Mouse (Mus musculus) gastrocnemius, adult 8-10 months (tissue): ENCODE data around the gene Pld3. TPM values are rescaled to one million over a fixed set of nuclear protein-coding genes. Genes with fewer than 3 reads are reported as not detected.

ENCODE experiments used
- DNase-seq, 2 experiments: peaks; one replicate each; pipeline ENCODE4 v3.0.0; 2022; ENCODE audit warnings: low spot score in 2 of 2
- total RNA-seq, 4 experiments: library from RNA; stranded (reverse); gene quantifications; 2 replicates each; pipeline ENCODE4 v1.2.4; 2022

The Pld3 gene
- total RNA-seq, 4 experiments from 2014 or later, result 14.0 to 15.3 (median 14.9) TPM

DNA sequence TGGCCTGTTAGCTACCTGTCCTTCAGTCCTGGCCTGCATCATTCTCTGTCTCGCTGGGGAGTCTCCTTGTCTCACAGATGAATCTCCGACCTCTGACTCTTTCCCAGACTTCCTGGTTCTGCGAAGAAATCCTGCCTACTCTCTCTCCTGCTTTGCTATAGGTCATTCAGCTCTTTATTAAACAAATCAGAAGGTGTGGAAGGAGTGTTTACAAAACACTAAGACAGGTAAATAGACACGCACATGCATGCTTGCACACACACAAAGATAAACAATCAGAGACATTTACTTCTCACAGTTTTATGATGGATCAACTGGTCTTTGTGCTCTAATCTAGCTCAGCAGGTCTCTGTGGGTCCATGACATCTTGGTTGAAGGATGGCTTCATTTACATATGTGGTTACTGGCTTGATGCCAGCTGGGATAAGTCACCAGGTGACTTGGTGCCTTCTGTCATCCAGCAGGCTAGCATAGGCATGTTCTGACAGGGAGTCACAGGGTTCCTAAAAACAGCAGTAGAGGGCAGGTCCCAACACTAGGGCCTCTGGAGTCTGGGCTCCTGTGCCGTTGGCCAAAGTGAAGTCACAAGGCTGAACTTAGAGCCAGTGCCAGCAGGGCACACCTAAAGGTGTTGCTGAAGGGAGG, 16.7 kb upstream of the Pld3 start:
- DNase-seq, result no peak

DNA sequence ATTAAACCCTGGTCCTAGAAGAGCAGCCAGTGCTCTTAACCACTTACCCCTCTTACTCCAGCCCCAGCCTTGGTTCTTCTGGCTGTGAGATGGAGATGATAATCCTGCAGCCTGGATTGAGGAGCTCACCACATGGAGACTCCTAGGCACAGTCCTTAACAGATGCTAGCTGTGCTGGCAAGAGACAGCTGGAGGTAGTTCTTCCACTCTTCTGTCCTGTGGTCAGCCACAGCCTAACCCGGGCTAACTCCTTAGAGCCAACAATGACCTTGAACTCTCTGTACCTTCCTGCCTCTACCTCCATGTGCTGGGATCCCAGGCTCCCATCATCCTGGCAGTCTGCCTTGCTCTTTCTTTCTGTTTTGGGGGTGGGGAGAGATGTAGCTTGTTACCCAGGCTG, 8.0 kb upstream of the Pld3 start:
- no peak for DNase-seq

DNA sequence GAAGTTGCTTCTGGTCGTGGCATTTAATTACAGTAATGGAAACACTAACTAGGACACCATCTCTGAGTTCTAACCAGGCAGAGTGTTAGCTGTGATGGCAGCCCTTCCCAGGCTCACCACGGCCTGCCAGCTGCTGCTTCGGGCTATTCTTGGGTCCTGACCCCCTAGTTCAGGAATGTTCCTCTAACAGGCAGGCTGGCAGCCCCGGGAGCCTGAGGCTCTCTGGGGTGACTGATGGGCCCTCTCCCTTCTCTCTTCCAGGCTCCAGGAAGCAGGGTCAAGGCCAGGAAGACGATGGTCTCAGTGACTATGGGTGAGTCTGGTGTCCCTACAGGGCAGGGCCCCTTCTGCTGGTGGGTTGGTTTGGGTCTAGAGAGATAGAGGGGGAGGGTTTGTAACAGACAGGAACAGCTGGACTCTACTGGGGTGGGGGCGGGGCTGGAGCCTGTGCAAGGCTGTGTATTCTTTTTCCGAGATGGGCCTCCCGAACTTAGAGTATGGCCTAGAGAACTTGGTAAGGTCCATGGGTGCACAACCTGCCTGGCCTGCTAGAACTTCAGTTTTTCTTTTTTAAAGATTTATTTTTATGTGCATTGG, 7.4 kb upstream of the Pld3 start:
- peak; percentile 69 to 84 for DNase-seq

GRCm38 (mm10) chr7:27552070-27552469, 948 bp downstream of the Pld3 start:
- DNase-seq, result no peak

DNA sequence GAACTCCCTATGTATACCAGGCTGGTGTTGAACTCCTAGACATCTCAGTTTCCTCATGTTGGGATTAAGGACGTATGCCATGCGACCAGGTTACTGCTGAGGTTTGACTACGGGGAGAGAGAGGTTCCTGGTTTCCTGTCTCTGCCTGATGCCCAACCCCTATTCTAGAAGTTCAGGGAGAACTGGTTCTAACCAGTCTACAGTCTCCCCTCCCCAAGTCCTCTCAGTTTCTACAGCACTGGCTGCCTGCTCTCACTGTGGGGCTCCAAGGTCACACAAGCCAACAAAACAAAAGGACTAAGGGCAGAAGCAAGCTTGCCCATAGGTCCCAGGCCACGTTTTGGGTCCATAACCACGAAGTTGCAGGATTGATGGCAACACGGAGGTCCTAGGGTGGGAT, 3.4 kb downstream of the Pld3 start:
- no peak for DNase-seq

DNA sequence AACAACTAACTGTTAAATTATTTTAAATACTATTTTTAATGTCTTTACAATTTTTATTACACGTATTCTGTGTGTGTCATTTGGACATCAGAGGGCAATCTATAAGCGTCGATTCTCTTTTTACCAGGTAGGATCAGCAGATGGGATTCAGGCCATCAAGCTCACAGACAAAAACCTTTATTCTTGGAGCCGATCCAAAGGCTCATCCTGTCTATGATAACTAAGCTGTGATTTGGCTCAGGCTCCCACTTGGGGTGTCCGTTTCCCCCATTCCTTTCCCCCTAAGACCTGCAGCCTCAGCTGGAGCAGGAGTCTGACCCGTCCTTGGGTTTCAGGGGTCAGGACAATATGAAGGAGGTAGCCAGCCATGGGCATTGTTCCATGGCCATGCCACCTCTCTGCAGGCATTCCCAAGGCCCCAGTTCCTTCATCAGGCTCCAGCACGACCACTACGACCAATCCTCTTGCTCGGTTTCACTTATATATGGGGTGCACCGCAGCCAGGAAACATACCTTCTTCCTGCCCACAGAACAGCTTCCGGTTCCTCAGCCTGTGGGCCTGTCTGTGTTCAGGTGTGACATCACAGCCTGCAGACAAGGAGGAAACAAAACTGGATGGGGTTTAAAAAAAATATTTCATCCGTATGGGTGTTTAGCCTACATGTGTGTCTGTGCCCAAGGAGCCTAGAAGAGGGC, 8.2 kb downstream of the Pld3 start:
- DNase-seq, result no peak

GRCm38 (mm10) chr7:27543851-27544250, 9.2 kb downstream of the Pld3 start:
- no peak for DNase-seq

DNA sequence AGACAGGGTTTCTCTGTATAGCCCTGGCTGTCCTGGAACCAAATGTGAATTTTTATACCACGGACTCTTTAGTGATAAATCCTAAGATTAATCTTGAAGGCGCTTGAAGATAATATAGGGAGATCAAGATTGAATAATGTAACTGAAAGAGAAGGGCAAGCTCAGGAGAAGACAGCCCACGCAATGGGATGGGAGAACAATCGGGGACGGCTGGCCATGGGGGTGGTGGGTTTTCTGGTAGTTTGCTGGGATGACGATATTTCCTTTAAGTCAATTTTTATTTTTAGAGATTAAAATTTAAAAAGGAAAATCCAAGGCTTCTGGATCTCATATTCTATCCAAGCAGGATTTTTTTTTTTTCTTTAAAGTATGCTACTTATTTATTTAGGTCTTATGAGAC, 10.0 kb downstream of the Pld3 start:
- no peak for DNase-seq

DNA sequence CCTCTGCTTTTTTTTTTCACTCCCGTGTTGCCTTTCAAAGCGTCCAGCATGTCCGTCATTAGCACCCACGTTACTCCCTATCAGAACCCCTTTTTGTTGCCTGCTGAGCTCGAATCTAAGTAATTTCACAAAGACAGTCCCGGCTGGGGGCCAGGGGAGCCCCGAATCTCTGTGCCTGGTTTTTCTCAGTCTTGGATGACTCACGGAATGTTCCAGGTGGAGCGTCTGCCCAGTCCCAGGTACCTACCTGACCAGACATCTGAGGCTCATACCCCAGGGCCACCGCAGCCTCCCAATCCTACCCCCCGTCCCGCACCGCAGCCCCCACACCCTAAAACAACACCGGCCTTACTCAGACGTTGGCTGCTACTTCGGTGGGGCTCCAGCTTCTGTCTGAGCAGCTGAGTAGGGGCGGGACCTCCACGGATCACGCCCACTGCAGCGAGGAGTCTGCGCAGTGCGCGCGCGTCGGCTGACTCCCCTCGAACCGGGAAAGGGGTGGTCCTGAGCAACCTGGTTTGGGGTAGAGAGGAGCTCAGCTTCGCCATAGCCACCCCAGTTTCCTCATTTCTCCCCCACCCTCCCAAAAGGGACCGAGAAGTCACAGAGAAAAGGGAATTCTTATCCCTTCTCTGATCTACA, 10.5 kb downstream of the Pld3 start:
- DNase-seq, result peak; percentile 48 to 66

DNA sequence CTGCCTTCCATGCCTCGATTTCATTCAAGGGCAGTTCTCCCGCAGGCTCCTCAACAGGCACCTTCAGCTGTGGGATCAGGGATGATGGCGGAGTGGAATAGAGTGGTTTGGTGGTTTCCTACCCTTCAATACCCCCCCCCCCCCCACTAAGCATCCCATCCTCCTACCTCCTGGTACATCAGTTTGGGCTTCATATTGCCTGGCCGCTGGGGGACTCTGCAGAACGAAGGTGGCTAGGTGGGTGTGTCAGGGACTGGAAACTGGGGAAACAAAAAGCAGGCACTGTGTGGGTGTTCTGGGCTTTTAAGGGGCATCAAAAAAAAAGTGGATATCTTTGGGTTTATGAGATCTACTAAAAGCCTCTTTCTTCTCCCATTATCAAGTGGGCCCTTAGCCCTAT, 11.1 kb downstream of the Pld3 start:
- DNase-seq, result no peak

DNA sequence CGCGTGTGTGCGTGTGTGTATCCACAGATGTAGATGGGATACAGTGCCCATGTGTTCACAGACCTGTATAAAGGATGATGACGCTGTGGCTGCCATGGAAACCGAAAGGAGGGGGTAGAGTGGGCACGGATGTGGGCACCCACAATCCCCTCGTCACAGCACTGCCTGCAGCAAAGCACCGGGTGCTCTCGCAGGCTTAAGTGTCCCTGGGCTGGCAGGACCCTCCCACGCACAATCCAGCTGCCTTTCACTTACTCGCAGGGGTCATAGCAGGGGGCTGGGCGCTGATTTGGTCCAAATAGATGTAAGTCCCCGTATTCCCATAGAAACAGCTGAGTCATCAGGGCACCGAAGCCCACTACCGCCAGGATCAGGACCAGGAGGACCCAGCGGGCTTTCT, 11.6 kb downstream of the Pld3 start:
- DNase-seq, result no peak

DNA sequence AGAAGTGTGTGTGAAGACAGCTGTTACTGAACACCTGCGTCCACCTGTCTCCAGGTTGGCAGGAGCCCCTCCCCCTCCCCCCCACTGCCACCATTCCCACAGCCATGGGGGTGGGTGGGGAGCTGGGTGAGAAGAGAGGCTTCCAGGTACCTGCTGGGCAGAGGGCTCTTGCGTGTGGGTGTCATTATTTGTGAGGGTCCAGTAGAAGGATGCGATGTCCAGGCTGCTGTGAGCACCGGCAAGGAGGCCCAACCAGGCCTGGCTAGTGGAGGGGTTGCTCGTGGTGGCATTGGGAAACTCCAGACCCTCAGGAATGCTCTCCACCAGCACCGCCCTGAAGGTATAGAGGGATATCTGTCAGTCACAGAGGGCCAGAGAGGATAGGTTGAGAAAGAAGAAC, 12.1 kb downstream of the Pld3 start:
- DNase-seq, result no peak

GRCm38 (mm10) chr7:27540521-27540920, 12.5 kb downstream of the Pld3 start:
- DNase-seq, result no peak

GRCm38 (mm10) chr7:27538797-27539196, 14.2 kb downstream of the Pld3 start:
- DNase-seq, result no peak

GRCm38 (mm10) chr7:27537998-27538397, 15.0 kb downstream of the Pld3 start:
- no peak for DNase-seq

- DNase-seq, result no peak
These were observed 16.4 kb downstream of the Pld3 start for GRCm38 (mm10) chr7:27536618-27537017.

DNA sequence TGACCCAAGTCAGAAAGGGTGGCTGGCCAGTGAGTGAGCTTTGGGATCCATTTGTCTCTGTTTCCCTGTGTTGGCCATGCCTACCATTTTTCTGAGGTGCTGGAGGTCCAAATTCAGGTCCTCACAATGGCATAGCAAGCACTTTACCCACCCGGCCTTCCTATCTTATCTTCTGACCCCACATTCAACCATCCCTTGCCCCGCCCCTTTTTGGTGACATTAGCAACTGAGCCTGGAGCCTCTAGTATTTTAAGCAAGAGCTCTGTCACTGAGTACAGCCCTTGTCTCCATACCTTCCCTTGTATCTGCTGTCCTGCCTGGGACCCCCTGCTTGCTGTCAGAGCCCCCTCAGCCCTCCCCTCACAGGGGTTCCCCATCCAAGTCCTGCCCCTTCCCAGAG, 17.6 kb downstream of the Pld3 start:
- DNase-seq, result no peak

GRCm38 (mm10) chr7:27532480-27533050, 20.5 kb downstream of the Pld3 start:
- DNase-seq, result no peak

- DNase-seq, result no peak
These were observed 21.3 kb downstream of the Pld3 start for GRCm38 (mm10) chr7:27531707-27532106.

DNA sequence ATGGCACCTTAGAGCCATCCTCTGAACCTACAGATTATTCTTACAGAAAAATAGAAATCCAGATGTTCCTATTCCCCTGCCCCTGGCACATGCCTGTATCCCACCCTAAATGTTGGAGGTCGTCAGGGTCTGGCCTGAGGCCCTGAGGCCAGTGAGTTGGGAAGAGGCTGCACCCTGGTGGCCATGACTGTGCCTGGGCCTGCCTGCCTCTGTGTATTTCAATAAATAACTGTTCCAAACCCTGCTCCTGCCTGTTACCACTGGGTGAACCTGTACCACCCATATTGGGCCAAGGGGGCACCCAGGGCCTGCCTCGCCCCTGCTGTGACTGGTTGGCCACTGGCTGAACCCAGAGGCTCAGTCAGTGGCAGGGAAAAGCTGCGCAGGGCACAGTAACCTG, 22.1 kb downstream of the Pld3 start:
- DNase-seq, result no peak

GRCm38 (mm10) chr7:27529070-27529469, 23.9 kb downstream of the Pld3 start:
- DNase-seq, result no peak
